Mouse (Mus musculus) CD4-positive, CD25-positive, alpha-beta regulatory T cell, adult 4 months (primary cell): ENCODE data around the gene Glrx2. TPM values are rescaled to one million over a fixed set of nuclear protein-coding genes. Genes with fewer than 3 reads are reported as not detected.
"Not testable (repeated sequence)": the region's sequence is repeated elsewhere in the genome, so short reads cannot be mapped to it uniquely, and the experiment has no call there.

Experiments used
- ATAC-seq: one replicate; pipeline ENCODE4 v1.8.0; 2017
- polyA plus RNA-seq, 2 experiments: library from polyadenylated mRNA; unstranded; fragments of 100-300 nt; shearing (Covaris generic); gene quantifications; one replicate each; pipeline ENCODE4 v1.2.1; 2017

Gene Glrx2
- 10 to 100 TPM; 34.4 to 42.8 TPM for polyA plus RNA-seq

GRCm38 (mm10) chr1:143716038-143716437, at the start of gene Glrx2:
Gene Glrx2 (plus strand): TSS chr1:143716338.
- ATAC-seq: not testable (repeated sequence)

GRCm38 (mm10) chr1:143675734-143676361, 40.3 kb upstream of the Glrx2 start:
- ATAC-seq: peak; percentile 29

- no peak for ATAC-seq
These were observed 35.0 kb upstream of the Glrx2 start for GRCm38 (mm10) chr1:143681108-143681507.

- no peak for ATAC-seq
These were observed 31.3 kb upstream of the Glrx2 start for GRCm38 (mm10) chr1:143684849-143685248.

- ATAC-seq: no peak
These were observed 14.4 kb upstream of the Glrx2 start for GRCm38 (mm10) chr1:143701736-143702135.

- ATAC-seq: peak; percentile 24
These were observed 13.9 kb upstream of the Glrx2 start for GRCm38 (mm10) chr1:143702141-143702740.

- ATAC-seq: peak; percentile 93
These were observed 13.3 kb upstream of the Glrx2 start, which contains the start of gene Cdc73 for GRCm38 (mm10) chr1:143702741-143703262. Gene Cdc73 (minus strand): TSS chr1:143702893.

- no peak for ATAC-seq
These were observed 9.1 kb upstream of the Glrx2 start for GRCm38 (mm10) chr1:143707006-143707405.

- no peak for ATAC-seq
These were observed 7.8 kb upstream of the Glrx2 start for GRCm38 (mm10) chr1:143708361-143708760.

GRCm38 (mm10) chr1:143709966-143710626, 6.0 kb upstream of the Glrx2 start:
- ATAC-seq: no peak

GRCm38 (mm10) chr1:143710627-143710976, 5.5 kb upstream of the Glrx2 start:
- ATAC-seq: no peak

GRCm38 (mm10) chr1:143724456-143725064, 8.4 kb downstream of the Glrx2 start:
- no peak for ATAC-seq

GRCm38 (mm10) chr1:143727701-143728445, 11.7 kb downstream of the Glrx2 start:
- ATAC-seq: no peak

- ATAC-seq: peak; percentile 81
These were observed 14.8 kb downstream of the Glrx2 start for GRCm38 (mm10) chr1:143730899-143731298.

- ATAC-seq: no peak
These were observed 15.6 kb downstream of the Glrx2 start for GRCm38 (mm10) chr1:143731691-143732090.

- no peak for ATAC-seq
These were observed 17.8 kb downstream of the Glrx2 start for GRCm38 (mm10) chr1:143733914-143734410.

GRCm38 (mm10) chr1:143738811-143739210, 22.7 kb downstream of the Glrx2 start:
- peak; percentile 50 for ATAC-seq

GRCm38 (mm10) chr1:143739361-143740350, 23.5 kb downstream of the Glrx2 start:
- ATAC-seq: peak; percentile 85

- no peak for ATAC-seq
These were observed 24.4 kb downstream of the Glrx2 start for GRCm38 (mm10) chr1:143740581-143740980.

- no peak for ATAC-seq
These were observed 25.2 kb downstream of the Glrx2 start for GRCm38 (mm10) chr1:143741331-143741730.

GRCm38 (mm10) chr1:143742186-143742585, 26.0 kb downstream of the Glrx2 start:
- ATAC-seq: no peak
